Mouse (Mus musculus): Measurements from ENCODE around the gene Pou2f1. TPM values are rescaled to one million over a fixed set of nuclear protein-coding genes. Genes with fewer than 3 reads are reported as not detected.

Gene Pou2f1
- total RNA-seq, 2 experiments from 2014 or later, result 10.4 to 13.0 TPM

DNA sequence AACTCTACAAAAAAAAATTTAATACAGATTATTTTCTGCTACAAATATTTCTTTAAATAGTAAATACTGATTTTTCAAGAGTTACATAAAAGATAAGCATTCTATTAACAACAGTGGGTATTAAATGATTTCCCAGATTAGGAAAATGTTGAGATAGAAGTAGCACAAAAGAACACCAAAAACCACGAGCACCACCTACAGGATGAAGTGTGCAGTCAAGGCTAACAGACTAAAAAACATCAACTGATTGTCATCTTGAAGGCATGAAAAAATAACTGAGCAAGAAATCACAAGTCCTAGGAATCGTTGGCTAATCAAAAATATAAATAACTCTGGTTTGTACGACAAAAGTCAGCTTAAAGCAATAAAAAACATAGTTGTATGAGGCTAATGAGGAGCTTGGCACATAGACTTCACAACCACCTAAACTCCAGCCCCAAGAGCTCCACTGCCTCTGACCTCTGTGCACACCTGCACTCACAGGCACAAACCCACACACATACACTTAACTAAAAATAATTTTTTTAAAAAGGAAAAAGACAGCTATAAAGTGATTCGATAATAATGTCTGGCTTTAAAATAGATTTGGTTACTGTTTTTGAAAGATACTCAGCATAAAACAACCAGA lies 35.3 kb downstream of the Pou2f1 start:
- intact Hi-C loops (cut with DNase I), result loop anchor here (1.0 to 5.0 kb wide), 6 partner anchors 36 to 186 kb away; partner anchors contain the start of gene Pou2f1
- peak; percentile 41 to 59 for DNase-seq

DNA sequence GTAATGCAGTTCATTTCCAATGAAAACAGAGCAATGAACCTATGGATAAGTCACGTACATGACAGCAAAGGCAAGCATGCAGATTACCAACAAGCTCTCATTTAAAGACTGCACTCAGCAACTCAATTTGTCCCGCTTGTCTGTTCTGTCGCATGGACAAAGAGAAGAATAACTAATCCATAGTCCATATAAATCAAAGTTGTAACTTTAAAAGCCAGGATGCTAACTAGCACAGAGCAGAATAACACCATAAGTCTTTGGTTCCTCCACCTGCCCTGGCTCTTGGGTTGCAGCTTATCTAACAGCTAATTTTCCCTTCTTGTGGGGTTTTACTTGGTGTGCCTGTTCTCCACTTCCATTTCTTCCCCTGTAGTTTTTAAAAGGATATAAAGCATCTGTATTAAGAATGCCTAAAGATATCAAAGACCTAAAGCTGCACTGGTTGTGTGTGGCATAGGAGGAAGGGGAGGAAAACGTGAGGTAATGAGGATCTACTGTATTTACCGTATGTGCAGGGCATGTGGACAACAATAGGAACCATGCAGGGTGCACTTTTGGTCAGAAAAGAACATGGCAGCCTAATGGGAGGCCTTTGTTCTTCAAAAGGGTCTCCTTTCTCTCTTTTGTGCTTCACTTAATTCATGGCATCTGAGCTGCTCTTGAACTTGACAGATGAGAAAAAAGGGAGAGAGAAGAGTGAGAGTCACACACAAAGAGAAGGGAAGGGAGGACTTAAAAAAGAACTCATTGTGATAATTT lies 36.1 kb downstream of the Pou2f1 start:
- intact Hi-C loops (cut with DNase I), result loop anchor here (2.0 to 5.0 kb wide), 5 partner anchors 36 to 186 kb away; partner anchors contain the start of gene Pou2f1

DNA sequence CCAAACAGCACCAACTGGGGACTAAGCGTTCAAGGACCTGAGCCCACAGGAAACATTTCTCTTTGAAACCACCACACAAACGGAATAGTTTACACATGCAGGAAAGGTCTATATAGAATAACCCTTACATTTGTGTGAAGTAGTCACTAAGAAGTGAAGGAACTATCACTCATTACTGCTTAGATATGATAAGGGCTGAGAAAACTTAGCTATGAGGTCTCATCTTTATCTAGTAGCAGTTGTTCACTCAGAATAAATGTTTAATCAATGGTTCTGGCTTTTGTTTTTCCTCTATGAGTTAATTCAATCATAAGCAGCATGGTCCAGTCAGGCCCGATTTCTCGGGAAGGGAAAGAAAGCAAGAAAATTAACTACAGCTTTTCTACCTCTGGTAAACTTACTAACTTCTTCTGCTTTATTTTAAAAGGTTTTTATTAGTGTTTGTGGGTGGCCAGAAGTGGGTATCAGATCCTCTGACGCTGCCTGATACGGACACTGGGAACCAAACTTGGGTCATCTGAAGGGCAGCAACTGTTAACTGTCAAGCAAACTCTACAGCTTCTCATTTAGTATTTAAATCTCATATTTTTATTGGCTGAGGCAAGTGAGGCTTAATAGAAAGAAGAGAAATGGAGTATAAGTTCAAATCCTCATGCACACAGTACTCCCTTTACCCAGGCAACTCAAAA lies 40.7 kb downstream of the Pou2f1 start:
- no peak for DNase-seq
- intact Hi-C loops (cut with DNase I), result no loop called here

More for the DNA sequence above, 36.1 kb downstream of the Pou2f1 start:
- no peak for DNase-seq

DNA sequence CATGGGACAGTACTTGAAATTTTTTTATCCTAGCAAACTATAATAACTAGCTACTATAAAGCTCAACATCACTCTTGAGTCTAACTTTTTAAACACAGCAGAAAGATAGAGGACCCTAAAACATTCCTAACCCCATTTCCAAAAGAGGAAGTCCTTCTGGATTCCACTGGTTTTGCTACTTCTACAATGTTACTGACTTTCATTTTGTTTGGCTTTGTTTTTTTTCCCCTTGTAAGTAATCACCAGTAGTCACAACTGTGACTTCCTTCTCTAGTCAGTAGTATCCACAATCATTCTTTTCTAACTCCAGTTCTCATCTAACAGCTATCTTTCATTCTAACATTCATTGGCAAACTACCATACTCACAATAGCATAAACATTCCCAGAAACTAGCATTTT lies 44.3 kb downstream of the Pou2f1 start:
- intact Hi-C loops (cut with DNase I), result no loop called here

DNA sequence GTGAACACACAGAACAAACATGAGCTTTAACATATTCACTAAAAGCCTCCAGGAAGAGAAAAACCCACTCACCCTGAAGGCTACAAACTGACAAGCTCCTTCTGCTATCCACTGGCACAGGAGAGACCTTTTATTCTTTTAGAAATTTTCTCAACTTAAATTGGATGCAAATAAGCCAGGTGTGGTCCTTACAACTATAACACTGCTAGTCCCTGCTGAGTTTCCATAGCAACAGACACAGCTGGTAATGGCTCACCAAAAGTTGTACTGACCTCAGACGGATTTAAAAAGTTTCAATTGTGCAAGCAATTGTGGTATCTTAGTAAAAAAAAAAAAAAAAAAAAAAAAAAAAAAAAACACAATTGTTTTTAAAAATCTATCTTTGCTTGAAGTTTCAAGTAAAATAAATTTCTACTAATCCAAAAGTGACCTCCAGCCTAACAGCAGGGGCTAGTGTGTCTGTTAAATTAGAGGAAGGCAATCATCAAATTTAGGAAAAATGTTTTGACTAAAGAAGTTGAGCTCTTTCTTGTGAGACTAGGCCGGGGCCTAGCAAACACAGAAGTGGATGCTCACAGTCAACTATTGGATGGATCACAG lies 54.2 kb downstream of the Pou2f1 start:
- intact Hi-C loops (cut with DNase I), result no loop called here
- no peak for DNase-seq

More for the DNA sequence above, 44.3 kb downstream of the Pou2f1 start:
- DNase-seq, result no peak

DNA sequence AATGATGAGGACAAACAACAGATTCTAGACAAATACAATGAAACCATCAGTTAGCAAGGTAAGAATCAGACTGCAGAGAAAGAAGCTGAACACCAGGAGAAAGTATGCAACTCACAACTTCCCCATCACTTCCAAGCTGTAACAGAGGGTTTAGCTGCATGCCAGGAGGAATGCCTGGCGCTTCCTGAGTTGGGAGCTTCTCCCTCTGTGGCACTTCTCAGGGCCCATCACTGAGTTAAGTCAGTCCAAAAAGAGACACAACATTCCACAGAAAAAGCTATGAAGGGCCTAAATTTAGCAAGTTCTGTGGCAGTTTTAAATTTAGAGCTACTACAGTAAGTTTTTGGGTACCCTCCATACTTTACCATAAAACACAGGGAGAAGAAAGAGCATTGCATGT lies 59.2 kb downstream of the Pou2f1 start:
- intact Hi-C loops (cut with DNase I), result no loop called here
- DNase-seq, result no peak

DNA sequence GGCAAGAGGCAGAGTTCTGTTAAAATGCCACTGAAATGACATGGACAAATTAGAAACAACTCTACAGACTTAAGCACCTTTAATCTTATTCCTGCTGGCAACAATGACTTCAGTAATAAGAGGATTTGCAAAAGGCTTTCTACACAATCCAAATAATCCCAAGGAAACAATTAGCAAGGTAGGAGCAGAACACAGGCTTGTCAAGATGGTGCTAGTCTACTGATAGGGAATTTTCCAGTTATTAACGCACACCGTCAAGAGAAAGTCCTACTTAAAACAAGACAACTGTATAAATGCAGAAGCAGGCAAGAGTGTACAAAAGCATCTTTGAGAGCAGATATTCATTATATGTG lies 67.0 kb downstream of the Pou2f1 start:
- no peak for DNase-seq
- intact Hi-C loops (cut with DNase I), result no loop called here

DNA sequence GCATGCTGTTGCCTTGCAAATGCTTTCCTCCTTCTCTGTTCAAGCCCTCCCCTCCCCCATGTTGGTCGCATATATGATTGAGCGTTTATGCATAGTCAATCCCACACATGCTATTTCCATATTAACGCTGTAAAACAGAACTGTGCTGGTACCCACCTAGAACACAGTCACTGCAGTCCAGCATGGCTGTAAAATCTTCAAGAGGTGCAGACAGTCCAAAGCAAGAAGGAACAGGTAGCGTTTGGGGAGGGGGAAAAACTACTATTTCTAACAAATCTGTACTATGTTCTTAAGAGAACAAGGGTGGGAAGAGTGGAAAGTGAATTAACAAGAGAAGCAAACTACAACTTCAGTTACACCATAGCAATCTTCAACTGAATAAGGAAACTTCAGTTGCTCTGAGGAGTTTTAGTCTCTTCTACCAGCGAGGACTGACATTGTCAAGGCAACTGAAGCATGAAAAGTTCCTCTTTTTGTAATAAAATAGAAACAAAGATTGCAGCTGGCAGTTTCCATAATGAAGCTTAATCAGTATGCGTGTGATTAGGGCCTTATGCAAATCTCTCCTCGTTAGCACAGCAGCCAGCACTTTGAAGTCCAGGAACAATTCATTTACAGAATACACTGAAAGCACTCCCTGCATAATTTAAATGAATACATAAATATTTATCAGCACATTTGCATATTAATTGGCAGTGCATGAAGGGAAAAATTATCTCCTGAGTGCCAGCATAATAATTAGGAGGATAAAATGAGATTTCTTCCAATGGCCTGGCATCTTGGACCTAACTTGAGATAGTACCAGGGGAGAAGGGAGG lies 67.6 kb downstream of the Pou2f1 start:
- DNase-seq, result no peak
- intact Hi-C loops (cut with DNase I), result no loop called here

DNA sequence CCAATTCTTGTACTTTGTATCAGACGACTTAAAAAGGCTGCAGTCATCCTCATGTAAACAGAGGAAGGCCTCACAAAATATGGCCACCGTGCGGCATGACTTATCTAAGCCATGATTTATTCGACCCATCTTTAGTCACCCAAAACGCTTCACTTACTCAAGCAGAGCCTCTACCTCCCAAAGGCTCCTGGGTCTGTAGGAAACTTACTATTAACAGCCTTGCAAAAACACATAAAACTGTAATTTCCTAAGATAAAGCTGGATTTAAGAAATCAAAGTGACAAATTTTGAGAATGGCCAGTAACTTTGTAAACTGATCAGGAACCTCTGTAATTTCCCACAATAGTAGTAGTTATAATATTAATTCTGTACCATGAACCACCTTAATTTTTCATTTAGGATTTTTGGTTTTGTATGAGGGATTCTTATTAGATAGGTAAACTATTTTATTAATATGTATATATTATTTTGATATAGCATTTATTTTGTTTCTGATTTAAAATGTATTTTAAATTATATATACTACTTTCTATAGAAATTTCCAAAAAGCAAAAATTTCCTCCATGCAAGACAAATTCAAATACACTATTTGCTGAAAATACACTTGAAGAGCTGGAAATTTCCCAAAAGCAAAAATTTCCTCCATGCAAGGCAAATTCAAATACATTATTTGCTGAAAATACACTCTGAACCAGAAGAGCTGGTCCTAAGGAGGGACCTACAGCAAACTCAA lies 68.4 kb downstream of the Pou2f1 start:
- no peak for DNase-seq
- intact Hi-C loops (cut with DNase I), result no loop called here

DNA sequence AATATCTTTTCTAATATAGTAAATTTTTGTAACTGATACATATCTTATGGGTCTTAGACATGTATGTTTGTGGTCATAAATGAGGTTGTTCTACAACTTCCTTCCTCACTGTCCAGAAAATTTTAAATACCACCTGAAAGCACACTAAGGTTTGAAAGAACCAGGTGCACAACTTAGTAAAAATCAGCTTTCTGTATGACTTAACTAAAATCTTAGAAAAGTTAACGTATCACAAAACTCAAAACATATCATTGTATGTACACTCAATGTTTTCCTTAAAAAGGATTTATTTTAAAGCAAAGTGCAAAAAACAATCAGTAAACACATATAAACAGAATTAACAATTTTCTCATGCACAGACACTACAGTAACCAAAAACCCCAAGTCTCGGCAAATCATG lies 69.6 kb downstream of the Pou2f1 start:
- intact Hi-C loops (cut with DNase I), result no loop called here

DNA sequence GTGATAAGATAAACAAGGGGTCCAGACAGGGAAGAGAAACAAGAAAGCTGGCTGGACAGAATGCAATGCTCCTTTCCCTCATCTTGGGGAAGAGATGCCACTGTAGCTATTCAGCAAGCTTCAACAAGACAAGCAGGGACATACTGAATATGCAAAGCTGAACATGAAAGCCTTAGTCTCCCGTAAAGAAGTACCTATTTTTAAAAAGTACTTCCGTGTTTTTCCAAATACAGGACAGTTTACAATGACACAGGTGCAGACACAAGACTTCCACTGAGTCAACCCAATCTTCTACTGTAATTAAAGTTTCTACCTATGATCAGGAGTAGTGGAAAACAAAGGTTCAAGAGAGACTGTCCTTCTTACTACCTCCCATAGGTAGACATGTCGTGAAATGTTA lies 72.0 kb downstream of the Pou2f1 start:
- DNase-seq, result no peak
- intact Hi-C loops (cut with DNase I), result loop anchor here (2.0 kb wide), 1 partner anchor 14 kb away; no protein-coding TSS in a partner anchor

More for the DNA sequence above, 69.6 kb downstream of the Pou2f1 start:
- DNase-seq, result no peak

DNA sequence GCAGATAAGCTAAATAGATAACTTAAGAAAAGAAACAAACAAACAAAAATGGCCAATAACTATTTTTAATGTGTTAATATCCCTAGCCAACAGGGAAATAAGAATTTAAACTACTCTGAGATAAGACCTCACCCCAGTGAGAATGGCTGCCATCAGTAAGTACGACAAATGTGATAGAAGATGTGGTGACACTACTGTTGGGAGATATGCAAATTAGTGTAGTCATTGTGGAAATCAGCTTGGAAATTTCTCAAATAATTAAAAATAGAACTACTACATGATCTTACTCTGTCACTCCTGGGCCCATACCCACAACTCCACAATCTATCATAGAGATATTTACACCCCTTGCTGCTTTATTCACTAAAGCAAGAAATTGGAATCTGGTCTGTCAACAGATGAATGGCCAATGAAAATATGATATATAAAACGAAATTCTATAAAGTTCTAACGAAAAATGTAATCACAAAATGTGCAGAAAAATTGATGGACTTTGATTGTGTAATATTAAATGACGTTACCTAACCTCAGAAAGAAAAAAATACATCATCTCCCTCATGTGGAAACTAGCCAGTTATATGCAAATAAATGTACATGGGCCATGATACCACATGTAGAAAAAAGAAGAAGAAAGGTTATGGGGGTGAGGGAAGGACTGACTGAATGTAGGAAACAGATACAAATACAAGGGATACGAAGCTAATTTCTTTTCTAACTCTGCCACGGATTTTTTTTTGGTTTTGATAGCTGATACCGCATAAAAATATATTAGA lies 74.8 kb downstream of the Pou2f1 start:
- intact Hi-C loops (cut with DNase I), result no loop called here
- DNase-seq, result no peak

DNA sequence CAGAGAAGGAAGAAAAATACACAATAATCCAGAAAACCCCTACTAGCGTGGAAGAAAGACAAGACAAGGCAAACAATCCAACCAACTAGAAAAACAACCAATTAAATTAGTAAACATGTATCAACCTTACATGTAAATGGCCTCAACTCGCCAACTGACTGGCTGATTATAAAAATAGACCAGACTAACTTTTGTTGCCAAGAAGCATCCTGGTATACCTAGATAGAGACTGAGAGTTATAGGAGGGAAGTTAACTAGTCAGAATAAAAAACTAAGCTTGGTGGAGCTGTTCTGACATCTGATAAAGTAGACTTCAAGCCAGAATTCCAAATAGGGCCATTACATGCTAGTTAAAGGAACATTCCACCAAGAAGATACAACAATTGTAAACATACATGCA lies 77.3 kb downstream of the Pou2f1 start:
- intact Hi-C loops (cut with DNase I), result no loop called here
- no peak for DNase-seq

DNA sequence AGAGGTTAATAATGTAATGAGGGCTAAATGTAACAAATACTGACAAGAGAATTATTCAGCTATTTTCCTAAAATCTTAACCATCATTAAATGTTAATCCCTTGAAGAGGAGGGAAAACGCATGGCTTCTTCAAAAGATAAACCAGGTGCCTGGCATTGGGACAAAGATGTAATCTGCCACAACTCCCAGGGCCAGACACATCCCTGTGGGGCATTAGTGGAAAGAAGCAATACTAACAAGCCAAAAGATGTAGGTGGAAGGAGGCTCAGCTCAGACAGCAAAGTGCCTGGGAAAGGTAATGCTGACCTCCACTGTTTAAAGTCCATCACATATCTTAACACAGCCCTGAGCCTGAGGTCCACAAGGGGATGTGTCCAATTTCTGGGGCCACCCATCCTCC lies 80.0 kb downstream of the Pou2f1 start:
- no peak for DNase-seq
- intact Hi-C loops (cut with DNase I), result loop anchor here (5.0 kb wide), 1 partner anchor 45 kb away; no protein-coding TSS in a partner anchor

DNA sequence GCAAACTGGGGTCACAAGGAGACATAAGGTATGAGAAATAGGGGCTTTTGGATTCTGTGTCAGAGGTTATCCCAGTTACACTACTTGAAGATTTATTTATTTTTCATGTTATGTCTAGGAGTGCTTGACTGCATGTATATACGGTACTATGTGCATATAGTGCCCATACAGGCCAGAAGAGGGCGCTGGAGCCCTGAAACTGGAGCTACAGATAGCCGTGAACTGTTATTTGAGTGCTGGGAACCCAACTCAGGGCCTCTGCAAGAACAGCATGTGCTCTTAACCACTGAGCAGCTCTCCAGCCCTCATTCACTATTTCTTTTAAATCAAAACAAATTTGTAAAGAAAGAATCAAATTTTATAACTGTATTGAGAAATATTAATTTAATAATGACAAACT lies 81.5 kb downstream of the Pou2f1 start:
- intact Hi-C loops (cut with DNase I), result loop anchor here (5.0 kb wide), 1 partner anchor 46 kb away; no protein-coding TSS in a partner anchor

DNA sequence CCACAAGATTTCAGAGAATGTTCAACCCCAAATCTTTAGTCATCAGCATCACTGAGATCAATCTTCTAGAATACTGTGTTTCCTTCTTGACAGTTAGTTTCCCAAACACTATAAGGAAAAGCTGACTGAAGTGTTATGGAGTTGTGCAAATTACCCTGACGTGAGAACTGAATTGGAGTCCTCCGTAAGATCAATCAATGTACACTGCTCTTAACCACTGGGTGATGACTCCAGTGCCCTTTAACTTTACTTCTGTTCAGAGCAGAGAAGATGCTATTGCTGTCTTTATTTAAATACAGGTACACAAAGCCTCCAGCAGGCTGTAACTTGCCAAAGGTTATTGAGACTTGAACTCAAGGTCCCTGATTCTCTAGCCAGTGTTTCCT lies 88.1 kb downstream of the Pou2f1 start:
- DNase-seq, result no peak
- intact Hi-C loops (cut with DNase I), result no loop called here

More for the DNA sequence above, 81.5 kb downstream of the Pou2f1 start:
- no peak for DNase-seq

DNA sequence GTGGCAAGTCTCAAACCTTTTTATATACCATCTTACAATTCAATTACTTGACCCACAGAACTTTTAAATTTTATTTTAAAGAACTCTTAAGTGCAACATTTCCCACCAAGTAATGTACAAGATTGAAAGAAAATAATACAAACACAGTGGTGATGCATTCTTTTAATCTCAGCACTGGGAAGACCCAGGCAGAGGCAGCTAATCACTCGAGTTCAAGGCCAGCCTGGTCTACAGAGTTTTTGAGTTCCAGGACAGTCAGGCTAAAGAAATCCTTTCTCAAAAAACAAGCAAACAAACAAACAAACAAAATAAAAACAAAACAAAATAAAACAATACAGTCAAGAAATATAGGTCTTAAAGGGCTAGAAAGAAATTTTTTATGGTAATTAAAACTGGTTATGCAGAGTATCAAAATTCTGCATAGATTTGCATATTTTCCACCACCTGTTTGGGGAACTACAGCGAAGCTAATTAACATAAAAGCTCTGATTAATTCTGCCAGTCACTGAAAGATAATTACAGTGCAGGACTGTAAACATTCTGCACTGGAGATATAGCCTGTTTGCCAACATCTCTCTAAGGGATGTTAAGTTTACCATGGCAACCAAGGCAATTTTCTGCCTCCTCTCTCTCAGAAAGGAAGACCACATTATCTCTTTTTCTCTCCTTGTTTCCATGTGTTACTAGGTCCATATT lies 88.6 kb downstream of the Pou2f1 start:
- DNase-seq, result no peak
- intact Hi-C loops (cut with DNase I), result no loop called here

DNA sequence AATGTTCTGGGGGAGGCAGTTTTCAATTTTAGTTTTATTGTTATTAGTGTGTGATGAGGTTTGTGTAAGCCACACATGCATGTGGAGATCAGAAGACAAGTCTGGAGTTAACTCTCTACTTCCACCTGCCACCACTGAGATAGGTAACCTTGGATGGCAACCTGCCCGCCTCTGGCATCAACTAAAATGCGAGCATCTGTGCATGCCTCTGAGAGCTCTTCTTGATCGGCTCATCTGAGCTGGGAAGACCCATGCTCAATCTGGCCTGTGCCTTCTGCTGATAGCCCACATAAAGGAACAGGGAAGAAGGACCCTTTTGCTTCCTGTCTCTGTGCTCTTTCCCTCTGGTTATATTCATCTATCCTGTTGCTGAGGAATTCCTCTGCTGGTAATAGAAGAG lies 93.0 kb downstream of the Pou2f1 start:
- no peak for DNase-seq
- intact Hi-C loops (cut with DNase I), result loop anchor here (5.0 kb wide), 1 partner anchor 243 kb away; no protein-coding TSS in a partner anchor

Data from heart, postnatal 36 days (tissue).